Mouse (Mus musculus): ENCODE measurements around the gene D130040H23Rik.
"Not testable (repeated sequence)": the region's sequence is repeated elsewhere in the genome, so short reads cannot be mapped to it uniquely, and the experiment has no call there.

The D130040H23Rik gene

GRCm38 (mm10) chr8:69270386-69271202, at the start of gene D130040H23Rik:
TSS of gene D130040H23Rik (plus strand) at chr8:69271080.
- peak; percentile 74 for DNase-seq (ENCODE audit: low spot score)

GRCm38 (mm10) chr8:69242541-69242940, 28.3 kb upstream of the D130040H23Rik start:
- no peak for DNase-seq (ENCODE audit: low spot score)

- DNase-seq (ENCODE audit: low spot score) = no peak
These were observed 2.4 kb upstream of the D130040H23Rik start for GRCm38 (mm10) chr8:69268525-69268924.

GRCm38 (mm10) chr8:69271203-69271554, 299 bp downstream of the D130040H23Rik start:
- DNase-seq (ENCODE audit: low spot score) = no peak

- no peak for DNase-seq (ENCODE audit: low spot score)
These were observed 1.6 kb downstream of the D130040H23Rik start for GRCm38 (mm10) chr8:69272435-69272834.

- DNase-seq (ENCODE audit: low spot score) = no peak
These were observed 53.9 kb downstream of the D130040H23Rik start for GRCm38 (mm10) chr8:69324771-69325170.

GRCm38 (mm10) chr8:69328301-69329288, 57.7 kb downstream of the D130040H23Rik start:
- peak; percentile 86 for DNase-seq (ENCODE audit: low spot score)

GRCm38 (mm10) chr8:69329289-69329688, 58.4 kb downstream of the D130040H23Rik start:
- DNase-seq (ENCODE audit: low spot score) = not testable (repeated sequence)
